Mouse (Mus musculus): ENCODE measurements around the gene Spata48. TPM values are rescaled to one million over a fixed set of nuclear protein-coding genes. Genes with fewer than 3 reads are reported as not detected.

Spata48 gene
- total RNA-seq (2015) (1.6 and 3.0 TPM in 2 replicates), total RNA-seq (2017) (0.21 and 0.84 TPM in 2 replicates)

DNA sequence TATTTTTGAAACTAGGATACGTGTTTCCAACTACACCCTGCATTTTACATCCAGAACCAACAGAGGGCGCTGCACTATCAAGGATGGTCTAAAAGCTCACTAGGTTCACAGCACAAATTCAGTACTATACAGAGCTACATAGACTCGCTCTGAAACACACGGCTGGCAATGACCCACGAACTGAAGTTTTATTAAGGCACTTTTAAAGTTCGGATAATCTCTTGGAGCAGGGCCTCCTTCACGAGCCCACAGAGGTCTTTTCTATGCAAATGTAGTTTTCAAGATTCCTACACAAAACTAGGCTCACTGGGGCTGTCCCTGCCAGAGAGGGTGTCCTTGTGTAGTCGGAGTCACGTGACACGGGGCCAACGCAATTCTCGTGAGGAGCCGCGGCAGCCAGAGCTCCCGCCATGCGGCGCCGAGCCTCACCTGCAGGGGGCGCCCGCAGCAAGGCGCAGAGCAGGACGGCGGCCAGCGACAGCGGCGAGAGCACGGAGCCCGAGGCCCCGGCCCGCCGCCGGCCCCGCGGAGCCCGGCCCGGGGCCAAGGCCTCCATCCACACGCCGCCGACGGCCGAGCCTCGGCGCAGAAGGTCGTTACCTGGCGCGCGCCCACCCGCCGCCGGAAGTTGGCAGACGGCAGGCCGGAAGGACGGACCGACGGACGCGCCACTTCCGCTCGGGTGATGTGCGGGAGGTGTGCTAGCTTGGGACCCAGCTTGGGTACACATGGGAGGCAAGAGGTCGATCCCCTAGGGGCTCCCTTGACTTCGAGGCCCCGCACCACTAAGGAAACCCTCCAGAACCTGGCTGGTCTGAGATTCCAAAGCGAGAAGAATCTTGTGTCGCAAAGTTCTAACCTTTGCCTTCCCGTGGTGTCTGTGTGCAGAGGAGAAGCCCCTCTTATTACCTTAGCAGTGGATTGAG lies at the start of gene Spata48, which contains the start of gene Zpbp:
TSS of gene Spata48 (plus strand) at position 460 of the 926 bp plus-strand sequence.
TSS of gene Zpbp (minus strand) at position 774 of the 926 bp plus-strand sequence.
- ATAC-seq (replicated peaks; ENCODE audit: poor library complexity) = peak; percentile 91

DNA sequence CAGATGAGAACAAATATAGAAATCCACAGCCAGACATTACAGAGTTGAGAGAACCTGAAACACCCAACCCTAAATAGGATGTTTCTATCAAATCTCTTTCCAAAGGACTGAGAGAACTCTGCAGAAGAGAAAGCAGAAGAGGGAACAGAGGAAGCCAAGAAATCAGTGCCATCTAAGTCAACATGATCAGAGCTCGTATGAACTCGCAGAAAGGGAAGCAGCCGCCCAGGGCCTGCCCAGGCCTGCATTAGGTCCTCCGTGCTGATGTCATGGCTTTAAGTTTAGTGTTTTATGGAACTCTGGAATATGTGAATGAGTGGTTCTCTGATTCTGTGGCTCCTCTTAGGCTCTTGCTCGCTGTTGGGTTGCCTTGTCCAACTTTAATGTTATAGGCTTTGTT lies 47.7 kb upstream of the Spata48 start:
- ATAC-seq (replicated peaks; ENCODE audit: poor library complexity) = no peak

- ATAC-seq (replicated peaks; ENCODE audit: poor library complexity) = peak; percentile 82
Measured at GRCm38 (mm10) chr11:11417356-11417755, 44.5 kb upstream of the Spata48 start.

GRCm38 (mm10) chr11:11455037-11455436 lies 6.9 kb upstream of the Spata48 start:
- ATAC-seq (replicated peaks; ENCODE audit: poor library complexity) = peak; percentile 95

GRCm38 (mm10) chr11:11462561-11462890 lies 632 bp downstream of the Spata48 start:
- no peak for ATAC-seq (replicated peaks; ENCODE audit: poor library complexity)

DNA sequence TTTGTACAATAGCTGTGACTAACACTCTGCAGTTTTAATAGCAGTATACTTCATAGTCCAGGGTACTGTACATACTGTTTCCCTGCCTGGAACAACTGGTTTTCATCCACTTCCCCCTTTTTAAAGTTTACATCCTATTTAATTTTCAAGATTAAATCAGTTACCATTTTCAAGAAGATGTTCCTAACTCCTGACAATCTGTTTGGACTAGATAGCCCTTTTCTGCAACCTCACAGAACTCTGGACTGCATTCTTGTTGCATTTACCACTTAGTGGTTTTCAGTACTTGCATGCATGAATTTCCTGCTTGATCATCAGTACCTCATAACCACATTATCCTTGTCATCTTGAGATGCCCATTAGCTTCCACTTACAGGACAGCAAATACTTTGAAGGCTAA lies 7.0 kb downstream of the Spata48 start:
- no peak for ATAC-seq (replicated peaks; ENCODE audit: poor library complexity)

- peak; percentile 68 for ATAC-seq (replicated peaks; ENCODE audit: poor library complexity)
Measured at GRCm38 (mm10) chr11:11484378-11484777, 22.5 kb downstream of the Spata48 start.

- ATAC-seq (replicated peaks; ENCODE audit: poor library complexity) = no peak
Measured at GRCm38 (mm10) chr11:11492044-11492443, 30.1 kb downstream of the Spata48 start.

DNA sequence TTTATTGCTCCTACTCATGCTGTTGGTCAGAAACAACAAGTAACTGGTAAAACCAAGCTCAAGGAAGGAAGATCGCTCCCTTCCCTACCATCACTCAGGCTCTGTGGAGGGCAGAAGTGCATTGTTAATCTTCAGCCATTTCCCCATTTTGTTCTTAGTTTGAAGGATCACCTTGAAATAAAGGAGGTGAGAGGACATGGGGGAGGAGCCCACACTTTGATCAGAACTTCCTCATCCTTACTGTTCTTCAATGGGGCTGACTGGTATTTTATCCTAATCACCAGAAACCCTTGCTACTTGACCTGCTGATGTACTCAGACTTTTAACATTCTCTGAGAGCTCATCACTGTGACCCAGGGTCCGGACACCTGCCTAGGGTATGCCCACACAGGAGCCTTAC lies 33.8 kb downstream of the Spata48 start:
- peak; percentile 29; the same call in 1 of the 2 replicates for ATAC-seq (replicated peaks; ENCODE audit: poor library complexity)

- peak; percentile 95 for ATAC-seq (replicated peaks; ENCODE audit: poor library complexity)
Measured at GRCm38 (mm10) chr11:11499944-11500343, 38.0 kb downstream of the Spata48 start.

DNA sequence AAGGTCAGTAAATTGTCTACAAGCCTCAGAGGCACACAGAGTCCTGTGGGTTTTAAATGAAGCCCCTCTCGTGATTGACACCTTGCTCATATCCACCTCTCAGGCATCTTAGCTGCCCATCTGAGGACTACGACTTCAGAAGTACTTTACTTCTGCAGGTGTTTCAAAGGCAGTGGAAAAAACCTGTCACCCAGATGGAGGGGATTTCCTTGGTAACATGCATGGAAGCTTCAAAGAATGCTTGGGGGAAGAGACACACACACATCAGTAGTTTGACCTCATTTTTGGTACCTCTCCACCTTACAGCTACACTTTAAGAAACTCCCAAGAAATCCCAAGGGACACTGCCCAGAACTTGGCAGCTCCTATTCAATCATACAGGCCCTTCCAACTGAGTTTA lies 44.3 kb downstream of the Spata48 start:
- ATAC-seq (replicated peaks; ENCODE audit: poor library complexity) = no peak

DNA sequence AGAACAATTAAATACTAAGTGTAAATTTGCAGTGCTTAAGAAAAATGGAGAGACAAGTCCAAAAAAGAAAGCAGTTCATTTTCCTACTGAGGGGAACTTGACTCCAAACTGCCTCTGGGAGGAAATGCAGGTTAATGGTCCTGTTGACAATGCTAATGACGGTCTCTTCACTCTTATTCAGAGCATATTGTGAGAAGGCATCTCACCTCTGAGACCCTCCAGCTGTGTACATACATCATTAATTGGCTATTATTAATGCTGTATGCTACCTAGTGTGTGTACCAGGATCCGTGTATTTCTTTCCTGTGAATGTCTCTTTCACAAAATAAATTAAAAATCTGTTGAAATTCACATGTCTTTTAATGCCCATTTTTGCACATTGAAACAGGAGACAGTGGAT lies 47.5 kb downstream of the Spata48 start:
- ATAC-seq (replicated peaks; ENCODE audit: poor library complexity) = no peak

DNA sequence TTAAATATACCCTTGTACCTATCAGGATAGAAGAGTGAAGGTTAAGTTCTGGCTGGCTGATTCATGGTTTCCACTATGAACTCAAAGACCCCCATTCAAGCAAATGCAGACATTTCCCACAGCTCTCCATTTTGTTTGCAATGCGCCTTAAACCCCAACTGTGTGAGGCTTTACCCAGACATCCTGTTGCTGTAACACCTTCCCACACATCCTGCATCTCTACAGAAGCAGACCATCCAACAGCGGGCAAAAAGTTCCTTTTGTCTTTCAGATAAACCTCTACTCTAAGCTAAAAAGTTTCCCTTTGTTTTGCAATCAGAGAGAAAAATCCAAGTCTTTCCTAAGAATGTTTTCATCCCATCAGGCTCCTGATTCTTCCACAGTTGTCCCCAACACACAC lies 50.2 kb downstream of the Spata48 start:
- peak; percentile 41; the same call in 1 of the 2 replicates for ATAC-seq (replicated peaks; ENCODE audit: poor library complexity)

GRCm38 (mm10) chr11:11513008-11513799 lies 51.3 kb downstream of the Spata48 start:
- ATAC-seq (replicated peaks; ENCODE audit: poor library complexity) = peak; percentile 77

DNA sequence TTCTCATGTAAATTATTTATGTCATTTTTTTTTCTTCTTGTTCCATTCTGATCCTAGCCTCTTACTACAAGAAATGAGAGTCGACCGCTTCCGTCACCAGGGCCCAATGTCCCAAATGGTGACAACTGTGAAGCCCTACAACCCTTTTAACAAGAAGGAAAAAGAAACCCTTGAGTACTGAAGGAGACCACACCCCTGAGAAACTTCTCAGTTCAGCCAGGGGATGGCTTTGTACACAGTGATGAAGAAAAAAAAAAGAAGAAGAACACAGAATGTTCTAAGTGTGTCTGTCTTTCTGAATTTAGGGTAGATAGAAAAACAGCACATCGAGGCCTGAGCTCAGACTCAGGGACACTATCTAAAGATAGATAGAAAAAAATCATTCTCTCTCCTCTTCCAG lies 53.0 kb downstream of the Spata48 start:
- no peak for ATAC-seq (replicated peaks; ENCODE audit: poor library complexity)

GRCm38 (mm10) chr11:11517781-11518435 lies 56.0 kb downstream of the Spata48 start:
- ATAC-seq (replicated peaks; ENCODE audit: poor library complexity) = peak; percentile 41

DNA sequence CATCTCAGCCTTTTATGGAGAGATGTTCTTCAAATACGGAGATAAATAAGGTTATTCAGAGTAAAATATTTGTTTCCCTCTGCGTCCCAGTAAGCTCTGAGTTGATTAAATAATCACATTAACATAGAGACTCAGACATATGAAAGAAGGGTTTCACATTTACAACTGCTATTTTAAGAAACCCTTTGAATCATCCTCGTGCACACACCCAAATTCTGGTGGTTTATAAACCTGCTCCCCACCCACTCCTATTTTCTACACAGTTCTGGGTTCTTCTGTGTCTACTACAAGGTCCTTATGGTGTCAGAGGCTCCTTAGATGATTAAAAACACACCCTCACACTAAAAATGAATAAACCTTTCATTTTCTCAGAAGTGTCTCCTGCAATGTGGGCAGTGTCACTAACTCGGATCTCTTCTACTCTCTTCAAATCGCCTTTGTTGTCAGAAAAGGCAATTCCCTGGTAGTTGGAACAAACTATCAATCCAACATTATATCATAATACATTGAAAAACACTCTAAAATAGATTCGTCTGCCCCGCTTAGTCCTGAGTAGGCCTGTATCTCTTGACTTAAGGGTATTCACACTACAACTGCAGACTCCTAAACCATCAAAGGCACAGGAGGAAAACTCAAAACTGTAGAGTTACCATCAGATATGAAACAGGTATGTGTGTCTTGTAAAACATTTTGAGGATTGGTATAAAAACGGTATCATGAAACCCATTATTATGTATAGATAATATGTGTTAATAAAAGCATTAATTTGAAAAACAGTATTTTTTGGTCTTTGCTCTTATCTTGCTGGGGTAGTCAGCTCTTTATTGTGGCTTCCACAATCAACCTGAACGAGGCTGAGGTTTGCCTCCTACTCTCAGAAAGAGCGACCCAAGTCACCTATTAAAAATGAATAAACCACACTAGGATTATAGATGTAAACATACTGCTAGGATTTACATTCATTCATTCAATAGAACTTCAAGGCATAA lies 57.7 kb downstream of the Spata48 start:
- no peak for ATAC-seq (replicated peaks; ENCODE audit: poor library complexity)

- ATAC-seq (replicated peaks; ENCODE audit: poor library complexity) = peak; percentile 85
Measured at GRCm38 (mm10) chr11:11521908-11522441, 60.1 kb downstream of the Spata48 start.

DNA sequence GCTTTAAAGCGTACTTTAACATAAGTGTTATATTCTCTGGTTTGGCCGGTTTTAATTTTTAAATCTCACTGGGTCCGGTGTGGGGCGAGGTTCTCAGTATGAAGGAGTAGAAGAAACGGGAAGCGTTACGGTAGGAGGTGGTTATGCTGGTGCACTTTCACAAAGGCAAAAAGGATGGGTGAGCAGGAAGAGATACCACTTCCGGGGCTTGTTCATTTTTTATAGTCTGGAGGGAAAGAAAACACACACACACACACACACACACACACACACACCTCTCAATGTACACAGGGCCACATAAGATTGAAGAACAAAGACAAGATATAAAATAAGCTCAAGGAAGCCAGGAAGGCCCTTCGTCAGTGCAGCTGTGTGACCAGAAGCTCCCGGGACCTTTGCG lies 66.9 kb downstream of the Spata48 start:
- ATAC-seq (replicated peaks; ENCODE audit: poor library complexity) = peak; percentile 77

GRCm38 (mm10) chr11:11529165-11529564 lies 67.3 kb downstream of the Spata48 start:
- peak; percentile 30; the same call in 1 of the 2 replicates for ATAC-seq (replicated peaks; ENCODE audit: poor library complexity)
